Mouse (Mus musculus) liver, postnatal 0 days (tissue): Measurements from ENCODE around the gene St5.

Experiments used
- CTCF ChIP-seq: sonication (generic); IDR thresholded peaks from 2 replicates; pipeline ENCODE4 v1.5.1; 2016; ENCODE audit warnings: antibody characterized with exemption, low read depth
- EP300 ChIP-seq: IDR thresholded peaks from 2 replicates; pipeline ENCODE4 v1.6.1; 2016; ENCODE audit warnings: antibody characterized with exemption, low read depth, mild to moderate bottlenecking

DNA sequence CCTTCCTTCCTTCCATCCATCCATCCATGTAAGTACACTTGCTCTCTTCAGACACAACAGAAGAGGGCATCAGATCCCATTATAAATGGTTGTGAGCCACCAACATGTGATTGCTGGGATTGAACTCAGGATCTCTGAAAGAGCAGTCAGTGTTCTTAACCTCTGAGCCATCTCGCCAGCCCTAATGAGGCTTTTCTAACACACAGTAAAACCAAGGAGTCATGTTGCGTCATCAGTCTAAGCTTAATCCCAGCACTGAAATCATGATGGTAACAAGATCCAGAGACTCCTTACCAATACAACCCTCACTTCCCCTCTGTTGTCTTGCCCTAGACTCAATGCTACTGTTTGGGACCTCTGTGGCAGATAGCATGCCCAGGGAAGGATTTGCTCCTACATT, 157.2 kb downstream of the St5 start:
- TF ChIP-seq EP300 (no peak), CTCF (no peak)
